Mouse (Mus musculus) lung, postnatal 0 days (tissue): ENCODE results near the gene Ifnb1.

Experiments used
- CTCF ChIP-seq: IDR thresholded peaks from 2 replicates; pipeline ENCODE4 v1.5.1; 2016; ENCODE audit warnings: antibody characterized with exemption, mild to moderate bottlenecking
- EP300 ChIP-seq: IDR thresholded peaks from 2 replicates; pipeline ENCODE4 v1.6.1; 2016; ENCODE audit warnings: antibody characterized with exemption, mild to moderate bottlenecking, control low read depth

DNA sequence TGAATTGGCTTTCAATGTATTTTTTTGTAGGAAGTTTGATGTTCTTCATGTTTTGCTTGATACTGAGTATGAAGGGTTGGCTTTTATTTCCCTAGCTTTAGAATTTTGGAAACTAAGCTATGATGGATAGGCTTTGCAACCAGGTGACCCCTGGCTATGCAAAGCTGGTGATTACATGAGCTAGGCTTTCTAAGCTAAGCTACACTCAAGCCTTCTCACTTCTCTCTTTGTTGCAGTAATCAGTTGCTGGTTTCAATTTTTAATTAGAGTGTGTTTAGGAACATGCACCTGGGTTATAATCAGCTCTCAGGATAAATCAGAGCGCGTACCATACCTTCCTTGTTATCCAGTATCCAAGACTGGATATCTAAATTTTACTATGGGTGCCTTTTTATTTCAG, 33.0 kb downstream of the Ifnb1 start:
- TF ChIP-seq EP300 (no peak), CTCF (no peak)
